Mouse (Mus musculus): ENCODE data around the gene Evl.

DNA sequence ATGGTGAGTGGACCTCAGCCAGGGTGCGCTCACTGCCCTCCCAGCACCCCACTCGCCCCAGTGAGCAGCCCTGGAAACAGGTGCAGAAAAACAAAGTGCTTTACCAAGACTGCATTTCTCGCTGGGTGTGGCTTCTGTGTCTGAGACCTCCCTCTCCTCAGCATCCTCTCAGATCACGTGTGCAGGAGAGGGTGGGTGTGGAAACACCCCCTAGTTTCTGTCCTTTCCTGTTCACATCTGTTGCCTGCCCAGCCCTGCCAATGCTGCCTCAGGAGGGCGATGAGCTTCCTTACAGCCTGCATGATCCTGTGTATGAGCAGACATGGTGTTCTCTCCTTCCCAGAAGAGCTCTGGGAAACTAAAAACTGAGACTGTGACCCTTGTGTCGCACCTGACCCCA, 131.9 kb downstream of the Evl start:
- TF ChIP-seq EP300 (IDR thresholded peaks at IDR 0.05; ENCODE audit: low read depth) (no peak), CTCF (IDR thresholded peaks at IDR 0.05; ENCODE audit: low read depth) (no peak)
